Mouse (Mus musculus) cerebellum, adult 2 months (tissue): Measurements from ENCODE around the gene Gm49486. TPM values are rescaled to one million over a fixed set of nuclear protein-coding genes. Genes with fewer than 3 reads are reported as not detected.
A peak's percentile ranks its signal among the peaks of the same experiment; 100 is the strongest.

Experiments
- DNase-seq, 2 experiments: peaks; one replicate each; pipeline ENCODE4 v3.0.0; 2021
- H3K27ac ChIP-seq: fragments of 200-500 bp; 2 replicates; pipeline ENCODE4 v1.5.1; 2012; ENCODE audit warnings: low read length, control low read depth, inconsistent platforms; ENCODE audit not compliant: insufficient read depth
- H3K27me3 ChIP-seq: fragments of 200-500 bp; 2 replicates; pipeline ENCODE4 v1.6.1; 2012; ENCODE audit warnings: inconsistent platforms, mild to moderate bottlenecking, low read length, moderate library complexity; ENCODE audit not compliant: control insufficient read depth, insufficient read depth
- H3K4me1 ChIP-seq: fragments of 200-500 bp; 2 replicates; pipeline ENCODE4 v1.6.1; 2011; ENCODE audit warnings: low read length; ENCODE audit not compliant: control insufficient read depth, insufficient read depth
- H3K4me3 ChIP-seq: fragments of 200-500 bp; replicated peaks from 2 replicates; pipeline ENCODE3; 2011; ENCODE audit warnings: mild to moderate bottlenecking, low read depth, low read length, control low read depth; ENCODE audit not compliant: insufficient read depth
- CTCF ChIP-seq: fragments of 200-500 bp; IDR thresholded peaks from 2 replicates; pipeline ENCODE4 v1.5.1; 2011; ENCODE audit warnings: low read depth, mild to moderate bottlenecking, control low read depth, low read length, moderate library complexity, borderline replicate concordance; ENCODE audit not compliant: insufficient read depth
- POLR2A ChIP-seq: fragments of 200-500 bp; IDR thresholded peaks from 2 replicates; pipeline ENCODE4 v1.6.1; 2011; ENCODE audit warnings: low read length, control low read depth, borderline replicate concordance; ENCODE audit not compliant: insufficient read depth
- WGBS: fragments of 180-500 bp; shearing (Covaris S2); methylation state at CpG from one replicate; pipeline ENCODE4 v1.1.7; 2018; 5-methylcytosine and 5-hydroxymethylcytosine counted together
- polyA plus RNA-seq: library from polyadenylated mRNA; depleted of rRNA; stranded (reverse); fragments of >200 nt; gene quantifications from 2 replicates; pipeline ENCODE4 v1.2.3, GENCODE M21; 2012

The Gm49486 gene
- polyA plus RNA-seq, 1 experiment, result 0.67 TPM

- 55% methylated on average over 10 of the region's 10 CpGs for WGBS
- Histone ChIP-seq H3K27ac (no peak overlapping the region), H3K27me3 (no peaks in the 10 kb centered on the region), H3K4me1 (no peaks in the 10 kb centered on the region), H3K4me3 (no peak overlapping the region)
- no peak for TF ChIP-seq CTCF
- TF ChIP-seq POLR2A, result no peak
- DNase-seq, result no peak
Observed at GRCm38 (mm10) chr15:79277728-79278127, 48.5 kb downstream of the Gm49486 start.

- 32% methylated on average over 6 of the region's 6 CpGs for WGBS
- H3K4me3 ChIP-seq, result no peak overlapping the region
- H3K27ac ChIP-seq, result no peak overlapping the region
- TF ChIP-seq POLR2A (no peak), CTCF (peak; percentile 44; the same call in 1 of the 2 replicates)
- DNase-seq, result no peak
- H3K4me1 ChIP-seq, result no peaks in the 10 kb centered on the region
- H3K27me3 ChIP-seq, result no peaks in the 10 kb centered on the region
Observed at GRCm38 (mm10) chr15:79280209-79280608, 51.0 kb downstream of the Gm49486 start.

DNA sequence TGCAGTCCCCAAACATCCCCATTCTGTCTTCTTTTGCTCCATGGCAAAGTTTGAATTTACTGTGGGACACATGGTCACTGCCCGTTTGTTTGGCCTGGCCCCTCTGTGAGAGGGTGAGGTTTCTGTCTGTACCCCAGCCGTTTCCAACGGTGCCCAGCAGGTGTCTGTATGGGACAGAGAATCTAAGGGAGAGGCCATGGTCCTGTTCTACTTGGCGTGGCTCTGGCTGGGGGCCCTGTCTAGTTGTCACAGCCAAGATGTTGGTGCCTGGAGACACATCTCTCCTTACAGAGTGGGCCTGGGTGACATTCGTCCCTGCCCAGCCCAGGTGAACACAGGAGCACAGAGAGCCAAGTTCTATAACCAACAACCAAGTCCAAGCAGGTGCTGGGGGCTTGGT is 51.7 kb downstream of the Gm49486 start:
- Histone ChIP-seq H3K27ac (no peak overlapping the region), H3K27me3 (no peaks in the 10 kb centered on the region), H3K4me1 (no peaks in the 10 kb centered on the region), H3K4me3 (no peak overlapping the region)
- no peak for DNase-seq
- no peak for TF ChIP-seq POLR2A
- WGBS, result 33% methylated on average over 5 of the region's 5 CpGs

DNA sequence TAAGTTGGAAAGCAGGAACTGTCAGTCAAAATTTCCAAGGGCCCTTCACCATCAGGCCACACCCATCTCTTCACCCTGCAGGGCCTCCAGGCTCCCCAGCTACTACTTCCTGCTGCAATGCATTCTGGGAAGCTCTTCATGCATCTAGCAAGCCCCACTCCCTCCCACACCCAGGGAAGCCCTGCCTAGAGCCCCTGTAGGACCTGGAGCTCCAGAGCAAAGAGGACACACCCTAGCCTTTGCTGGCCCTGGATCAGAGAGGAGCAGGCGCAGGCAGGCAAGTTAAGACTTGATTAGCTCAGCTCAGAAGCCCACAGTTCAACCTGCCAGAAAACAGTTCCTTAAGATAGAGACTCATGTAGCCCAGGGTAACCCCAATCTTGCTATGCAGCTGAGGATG is 52.2 kb downstream of the Gm49486 start:
- Histone ChIP-seq H3K27me3 (no peaks in the 10 kb centered on the region), H3K27ac (no peak overlapping the region), H3K4me1 (no peaks in the 10 kb centered on the region), H3K4me3 (no peak overlapping the region)
- no peak for DNase-seq
- TF ChIP-seq CTCF, result no peak
- TF ChIP-seq POLR2A, result no peak
- WGBS, result 89% methylated on average over 1 of the region's 1 CpGs

DNA sequence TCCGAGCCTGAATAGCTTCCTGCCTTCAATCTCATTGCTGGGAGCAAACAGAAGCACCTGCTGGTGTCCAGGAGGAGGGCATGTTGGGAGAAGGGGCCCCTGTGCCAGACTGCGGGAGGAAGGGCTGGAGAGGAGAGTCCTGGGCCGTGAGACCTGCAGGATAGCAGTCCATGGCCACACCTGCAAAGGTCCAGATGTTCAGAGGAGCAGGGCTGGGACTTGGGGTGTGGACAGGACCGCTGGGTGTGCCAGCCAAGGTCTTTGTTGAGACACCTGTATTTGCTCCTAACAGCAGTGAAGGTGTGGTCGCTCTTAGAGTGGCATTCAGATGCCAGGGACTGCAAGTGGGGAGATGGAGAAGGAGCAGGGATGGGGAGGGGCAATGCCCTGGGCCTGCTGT is 53.2 kb downstream of the Gm49486 start:
- Histone ChIP-seq H3K27me3 (no peaks in the 10 kb centered on the region), H3K27ac (no peak overlapping the region), H3K4me3 (no peak overlapping the region), H3K4me1 (no peaks in the 10 kb centered on the region)
- 81% methylated on average over 5 of the region's 5 CpGs for WGBS
- DNase-seq, result no peak
- TF ChIP-seq CTCF (no peak), POLR2A (no peak)

- DNase-seq, result no peak
- no peak overlapping the region for H3K4me3 ChIP-seq
- no peaks in the 10 kb centered on the region for H3K27me3 ChIP-seq
- H3K27ac ChIP-seq, result no peak overlapping the region
- WGBS, result 73% methylated on average over 4 of the region's 4 CpGs
- TF ChIP-seq POLR2A (no peak), CTCF (no peak)
- no peaks in the 10 kb centered on the region for H3K4me1 ChIP-seq
Observed at GRCm38 (mm10) chr15:79283371-79283770, 54.2 kb downstream of the Gm49486 start.

DNA sequence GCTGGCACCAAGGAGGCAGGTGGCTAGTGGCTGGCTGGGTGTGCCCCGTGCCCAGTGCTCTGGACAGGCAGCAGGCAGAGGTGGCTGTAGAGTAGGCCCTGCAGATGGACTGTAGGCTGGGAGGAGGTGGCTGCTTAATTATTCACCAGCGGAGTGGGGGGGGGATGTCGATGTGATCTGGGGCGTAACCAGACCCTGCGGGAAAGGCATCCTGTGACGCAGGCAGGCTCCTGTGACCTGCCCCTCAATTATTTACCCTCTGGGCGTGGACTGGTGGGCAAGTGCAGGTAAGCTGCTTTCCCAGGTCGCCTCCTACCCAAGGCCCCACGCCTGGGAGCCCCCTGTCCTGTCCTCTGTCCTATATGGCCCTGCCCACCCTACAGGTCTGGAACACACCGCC is 56.2 kb downstream of the Gm49486 start, which contains the start of gene Baiap2l2:
Baiap2l2 (minus strand) TSS at position 139 of the 400 bp plus-strand sequence.
- 75% methylated on average over 10 of the region's 10 CpGs for WGBS
- no peak within 1 kb of the TSS for H3K27ac ChIP-seq
- TF ChIP-seq CTCF (no peak), POLR2A (no peak)
- no peak within 1 kb of the TSS for H3K4me3 ChIP-seq
- no peaks in the 10 kb centered on the region for H3K4me1 ChIP-seq
- H3K27me3 ChIP-seq, result no peaks in the 10 kb centered on the region
- DNase-seq, result no peak

GRCm38 (mm10) chr15:79286141-79286540 is 57.0 kb downstream of the Gm49486 start:
- H3K27me3 ChIP-seq, result no peaks in the 10 kb centered on the region
- no peak for TF ChIP-seq CTCF
- TF ChIP-seq POLR2A, result no peak
- H3K27ac ChIP-seq, result no peak overlapping the region
- no peaks in the 10 kb centered on the region for H3K4me1 ChIP-seq
- DNase-seq, result no peak
- no peak overlapping the region for H3K4me3 ChIP-seq
- WGBS, result 86% methylated on average over 7 of the region's 7 CpGs
